Mouse (Mus musculus): ENCODE measurements around the gene Ntrk2. TPM values are rescaled to one million over a fixed set of nuclear protein-coding genes. Genes with fewer than 3 reads are reported as not detected.

Gene Ntrk2
- polyA plus RNA-seq, 1 experiment, result not detected

GRCm38 (mm10) chr13:58947056-58947455 is 140.7 kb downstream of the Ntrk2 start:
- 67% methylated on average over 9 of the region's 9 CpGs for WGBS
- Histone ChIP-seq H3K4me1 (ENCODE audit: control insufficient read depth, insufficient read depth, low read length) (no peaks in the 10 kb centered on the region), H3K27ac (ENCODE audit: control insufficient read depth, insufficient read depth, low read depth, low read length, poor library complexity) (no peak overlapping the region), H3K4me3 (replicated peaks; ENCODE audit: control insufficient read depth, low read depth, low read length) (no peak overlapping the region)
- TF ChIP-seq CTCF (IDR thresholded peaks at IDR 0.05; ENCODE audit: control insufficient read depth, insufficient read depth, low read length), result no peak

GRCm38 (mm10) chr13:58954331-58954730 is 148.0 kb downstream of the Ntrk2 start:
- Histone ChIP-seq H3K27ac (ENCODE audit: control insufficient read depth, insufficient read depth, low read depth, low read length, poor library complexity) (no peak overlapping the region), H3K4me1 (ENCODE audit: control insufficient read depth, insufficient read depth, low read length) (no peaks in the 10 kb centered on the region; the same call in 1 of the 2 replicates), H3K4me3 (replicated peaks; ENCODE audit: control insufficient read depth, low read depth, low read length) (no peak overlapping the region)
- TF ChIP-seq POLR2A (IDR thresholded peaks at IDR 0.05; ENCODE audit: borderline replicate concordance, control insufficient read depth, low read depth, low read length) (no peak), CTCF (IDR thresholded peaks at IDR 0.05; ENCODE audit: control insufficient read depth, insufficient read depth, low read length) (no peak)
- 48% methylated on average over 4 of the region's 4 CpGs for WGBS

GRCm38 (mm10) chr13:58954764-58955163 is 148.4 kb downstream of the Ntrk2 start:
- TF ChIP-seq CTCF (IDR thresholded peaks at IDR 0.05; ENCODE audit: control insufficient read depth, insufficient read depth, low read length) (no peak), POLR2A (IDR thresholded peaks at IDR 0.05; ENCODE audit: borderline replicate concordance, control insufficient read depth, low read depth, low read length) (no peak)
- Histone ChIP-seq H3K4me3 (replicated peaks; ENCODE audit: control insufficient read depth, low read depth, low read length) (no peak overlapping the region), H3K27ac (ENCODE audit: control insufficient read depth, insufficient read depth, low read depth, low read length, poor library complexity) (no peak overlapping the region), H3K4me1 (ENCODE audit: control insufficient read depth, insufficient read depth, low read length) (no peaks in the 10 kb centered on the region; the same call in 1 of the 2 replicates)
- WGBS, result 26% methylated on average over 6 of the region's 6 CpGs

- TF ChIP-seq POLR2A (IDR thresholded peaks at IDR 0.05; ENCODE audit: borderline replicate concordance, control insufficient read depth, low read depth, low read length), result no peak
- no peak for TF ChIP-seq CTCF (IDR thresholded peaks at IDR 0.05; ENCODE audit: control insufficient read depth, insufficient read depth, low read length)
- H3K27ac ChIP-seq (ENCODE audit: control insufficient read depth, insufficient read depth, low read depth, low read length, poor library complexity), result no peak overlapping the region
- H3K4me1 ChIP-seq (ENCODE audit: control insufficient read depth, insufficient read depth, low read length), result no peaks in the 10 kb centered on the region; the same call in 1 of the 2 replicates
- WGBS, result 72% methylated on average over 8 of the region's 8 CpGs
- no peak overlapping the region for H3K4me3 ChIP-seq (replicated peaks; ENCODE audit: control insufficient read depth, low read depth, low read length)
Observed at GRCm38 (mm10) chr13:58955237-58955777, 148.9 kb downstream of the Ntrk2 start.

GRCm38 (mm10) chr13:58958171-58958904 is 152.0 kb downstream of the Ntrk2 start:
- no peaks in the 10 kb centered on the region; the same call in 1 of the 2 replicates for H3K4me1 ChIP-seq (ENCODE audit: control insufficient read depth, insufficient read depth, low read length)
- WGBS, result 80% methylated on average over 11 of the region's 11 CpGs
- TF ChIP-seq POLR2A (IDR thresholded peaks at IDR 0.05; ENCODE audit: borderline replicate concordance, control insufficient read depth, low read depth, low read length), result no peak
- TF ChIP-seq CTCF (IDR thresholded peaks at IDR 0.05; ENCODE audit: control insufficient read depth, insufficient read depth, low read length), result no peak

GRCm38 (mm10) chr13:58960321-58960720 is 154.0 kb downstream of the Ntrk2 start:
- TF ChIP-seq POLR2A (IDR thresholded peaks at IDR 0.05; ENCODE audit: borderline replicate concordance, control insufficient read depth, low read depth, low read length) (no peak), CTCF (IDR thresholded peaks at IDR 0.05; ENCODE audit: control insufficient read depth, insufficient read depth, low read length) (no peak)
- 75% methylated on average over 6 of the region's 6 CpGs for WGBS
- no peak overlapping the region for H3K4me3 ChIP-seq (replicated peaks; ENCODE audit: control insufficient read depth, low read depth, low read length)
- H3K27ac ChIP-seq (ENCODE audit: control insufficient read depth, insufficient read depth, low read depth, low read length, poor library complexity), result no peak overlapping the region
- H3K4me1 ChIP-seq (ENCODE audit: control insufficient read depth, insufficient read depth, low read length), result no peaks in the 10 kb centered on the region; the same call in 1 of the 2 replicates

More at GRCm38 (mm10) chr13:58958171-58958904, 152.0 kb downstream of the Ntrk2 start:
- Histone ChIP-seq H3K27ac (ENCODE audit: control insufficient read depth, insufficient read depth, low read depth, low read length, poor library complexity) (no peak overlapping the region), H3K4me3 (replicated peaks; ENCODE audit: control insufficient read depth, low read depth, low read length) (no peak overlapping the region)

- Histone ChIP-seq H3K4me3 (replicated peaks; ENCODE audit: control insufficient read depth, low read depth, low read length) (no peak overlapping the region), H3K4me1 (ENCODE audit: control insufficient read depth, insufficient read depth, low read length) (no peaks in the 10 kb centered on the region), H3K27ac (ENCODE audit: control insufficient read depth, insufficient read depth, low read depth, low read length, poor library complexity) (no peak overlapping the region)
- TF ChIP-seq POLR2A (IDR thresholded peaks at IDR 0.05; ENCODE audit: borderline replicate concordance, control insufficient read depth, low read depth, low read length) (no peak), CTCF (IDR thresholded peaks at IDR 0.05; ENCODE audit: control insufficient read depth, insufficient read depth, low read length) (no peak)
- WGBS, result 81% methylated on average over 12 of the region's 12 CpGs
Observed at GRCm38 (mm10) chr13:58964701-58965359, 158.5 kb downstream of the Ntrk2 start.

- Histone ChIP-seq H3K4me3 (replicated peaks; ENCODE audit: control insufficient read depth, low read depth, low read length) (no peak overlapping the region), H3K27ac (ENCODE audit: control insufficient read depth, insufficient read depth, low read depth, low read length, poor library complexity) (no peak overlapping the region), H3K4me1 (ENCODE audit: control insufficient read depth, insufficient read depth, low read length) (no peaks in the 10 kb centered on the region)
- WGBS, result 89% methylated on average over 3 of the region's 3 CpGs
- TF ChIP-seq POLR2A (IDR thresholded peaks at IDR 0.05; ENCODE audit: borderline replicate concordance, control insufficient read depth, low read depth, low read length) (no peak), CTCF (IDR thresholded peaks at IDR 0.05; ENCODE audit: control insufficient read depth, insufficient read depth, low read length) (no peak)
Observed at GRCm38 (mm10) chr13:58965826-58966225, 159.5 kb downstream of the Ntrk2 start.
